Mouse (Mus musculus) kidney, embryonic 15.5 days (tissue): Measurements from ENCODE around the gene Pabpn1l. TPM values are rescaled to one million over a fixed set of nuclear protein-coding genes. Genes with fewer than 3 reads are reported as not detected.
"Not testable (repeated sequence)": the region's sequence is repeated elsewhere in the genome, so short reads cannot be mapped to it uniquely, and the experiment has no call there.

Experiments used
- ATAC-seq: fragments of 200-750 bp; cut with Nextera tagmentation; replicated peaks from 2 replicates; pipeline ENCODE4 v1.8.0; 2017; ENCODE audit warnings: moderate TSS enrichment; ENCODE audit not compliant: low FRiP score
- H3K27ac ChIP-seq: fragments of 300-500 bp; sonication (generic); 2 replicates; pipeline ENCODE4 v1.5.1; 2015; ENCODE audit warnings: mild to moderate bottlenecking, inconsistent platforms
- H3K27me3 ChIP-seq: fragments of 300-500 bp; sonication (generic); 2 replicates; pipeline ENCODE4 v1.6.1; 2015; ENCODE audit warnings: inconsistent platforms
- H3K36me3 ChIP-seq: fragments of 300-500 bp; sonication (generic); 2 replicates; pipeline ENCODE4 v1.6.1; 2015; ENCODE audit warnings: inconsistent platforms
- H3K4me1 ChIP-seq: fragments of 300-500 bp; sonication (generic); 2 replicates; pipeline ENCODE4 v1.6.1; 2015; ENCODE audit warnings: inconsistent platforms
- H3K4me2 ChIP-seq: fragments of 300-500 bp; sonication (generic); 2 replicates; pipeline ENCODE4 v1.6.1; 2015; ENCODE audit warnings: moderate library complexity, mild to moderate bottlenecking, inconsistent platforms
- H3K4me3 ChIP-seq: fragments of 300-500 bp; sonication (generic); replicated peaks from 2 replicates; pipeline ENCODE4 v1.5.1; 2015; ENCODE audit warnings: mild to moderate bottlenecking, inconsistent platforms
- H3K9ac ChIP-seq: fragments of 300-500 bp; sonication (generic); 2 replicates; pipeline ENCODE4 v1.6.1; 2015; ENCODE audit warnings: mild to moderate bottlenecking, inconsistent platforms
- H3K9me3 ChIP-seq: fragments of 300-500 bp; sonication (generic); replicated peaks from 2 replicates; pipeline ENCODE4 v1.6.1; 2016; ENCODE audit warnings: inconsistent platforms
- WGBS: fragments of 180-500 bp; shearing (Covaris S2); methylation state at CpG from one replicate; pipeline ENCODE4 v1.1.7; 2015; ENCODE audit warnings: mixed read lengths; 5-methylcytosine and 5-hydroxymethylcytosine counted together
- polyA plus RNA-seq: library from polyadenylated mRNA; unstranded; fragments of >200 nt; fragmentation: Nextera tagmentation; extraction: Ambion mirVana; gene quantifications from 2 replicates; pipeline ENCODE4 v1.2.1, GENCODE M21; 2015

Pabpn1l gene
- polyA plus RNA-seq, 1 experiment from 2014 or later = 0.18 TPM

- ATAC-seq = no peak
- H3K4me3 ChIP-seq = no peak overlapping the region
- H3K27ac ChIP-seq = no peak overlapping the region
- whole genome bisulfite sequencing = 66% methylated on average over 6 of the region's 6 CpGs
- H3K27me3 ChIP-seq = no peaks in the 10 kb centered on the region
- H3K36me3 ChIP-seq = no peaks in the 10 kb centered on the region
- H3K9me3 ChIP-seq = no peaks in the 10 kb centered on the region
- H3K9ac ChIP-seq = no peak overlapping the region
- peaks cover 31% of the 10 kb centered on the region for H3K4me1 ChIP-seq
- H3K4me2 ChIP-seq = no peak overlapping the region
These were observed 21.8 kb upstream of the Pabpn1l start for GRCm38 (mm10) chr8:122644175-122644954.

- Histone ChIP-seq H3K9me3 (no peaks in the 10 kb centered on the region), H3K4me3 (no peak overlapping the region), H3K4me2 (no peak overlapping the region), H3K27ac (no peak overlapping the region), H3K9ac (no peak overlapping the region), H3K36me3 (no peaks in the 10 kb centered on the region), H3K27me3 (no peaks in the 10 kb centered on the region), H3K4me1 (peaks cover 31% of the 10 kb centered on the region)
- WGBS = 57% methylated on average over 9 of the region's 9 CpGs
- ATAC-seq = no peak
These were observed 19.5 kb upstream of the Pabpn1l start for GRCm38 (mm10) chr8:122642071-122642470.

- Histone ChIP-seq H3K27ac (no peak overlapping the region), H3K4me1 (peaks cover 36% of the 10 kb centered on the region), H3K9me3 (no peaks in the 10 kb centered on the region), H3K4me2 (no peak overlapping the region), H3K9ac (no peak overlapping the region), H3K4me3 (no peak overlapping the region), H3K36me3 (no peaks in the 10 kb centered on the region), H3K27me3 (no peaks in the 10 kb centered on the region)
- ATAC-seq = no peak
- 83% methylated on average over 15 of the region's 15 CpGs for WGBS
These were observed 18.9 kb upstream of the Pabpn1l start for GRCm38 (mm10) chr8:122641406-122641805.

- no peaks in the 10 kb centered on the region for H3K27me3 ChIP-seq
- peaks cover 41% of the 10 kb centered on the region for H3K4me1 ChIP-seq
- no peak overlapping the region for H3K4me3 ChIP-seq
- no peak overlapping the region for H3K4me2 ChIP-seq
- no peaks in the 10 kb centered on the region for H3K36me3 ChIP-seq
- H3K9ac ChIP-seq = no peak overlapping the region
- no peak for ATAC-seq
- H3K9me3 ChIP-seq = no peaks in the 10 kb centered on the region
- WGBS = 85% methylated on average over 4 of the region's 4 CpGs
- no peak overlapping the region for H3K27ac ChIP-seq
These were observed 18.3 kb upstream of the Pabpn1l start for GRCm38 (mm10) chr8:122640825-122641224.

GRCm38 (mm10) chr8:122639521-122640248 is 17.1 kb upstream of the Pabpn1l start:
- Histone ChIP-seq H3K4me3 (no peak overlapping the region), H3K4me2 (0 out of 2 replicates have a peak overlapping the region, but pooled peaks have one; percentile 14), H3K4me1 (peaks cover 49% of the 10 kb centered on the region), H3K9ac (0 out of 2 replicates have a peak overlapping the region, but pooled peaks have one; percentile 2), H3K36me3 (no peaks in the 10 kb centered on the region), H3K27ac (peak overlapping the region; percentile 51; the same call in 1 of the 2 replicates), H3K27me3 (no peaks in the 10 kb centered on the region), H3K9me3 (no peaks in the 10 kb centered on the region)
- ATAC-seq = no peak; the same call in 1 of the 2 replicates
- 36% methylated on average over 16 of the region's 16 CpGs for WGBS

- Histone ChIP-seq H3K4me1 (peaks cover 49% of the 10 kb centered on the region), H3K27ac (no peak overlapping the region), H3K27me3 (no peaks in the 10 kb centered on the region), H3K4me3 (no peak overlapping the region), H3K36me3 (peaks cover 3% of the 10 kb centered on the region; the same call in 1 of the 2 replicates), H3K9ac (no peak overlapping the region), H3K4me2 (no peak overlapping the region), H3K9me3 (no peaks in the 10 kb centered on the region)
- WGBS = 73% methylated on average over 16 of the region's 16 CpGs
- ATAC-seq = no peak
These were observed 16.1 kb upstream of the Pabpn1l start for GRCm38 (mm10) chr8:122638601-122639000.

GRCm38 (mm10) chr8:122637230-122637629 is 14.7 kb upstream of the Pabpn1l start:
- Histone ChIP-seq H3K9me3 (no peaks in the 10 kb centered on the region), H3K4me2 (no peak overlapping the region), H3K27ac (no peak overlapping the region), H3K9ac (no peak overlapping the region), H3K4me1 (peaks cover 46% of the 10 kb centered on the region), H3K27me3 (no peaks in the 10 kb centered on the region), H3K36me3 (peaks cover 8% of the 10 kb centered on the region; the same call in 1 of the 2 replicates), H3K4me3 (no peak overlapping the region)
- 90% methylated on average over 9 of the region's 9 CpGs for WGBS
- ATAC-seq = no peak

GRCm38 (mm10) chr8:122636803-122637175 is 14.2 kb upstream of the Pabpn1l start:
- Histone ChIP-seq H3K9ac (no peak overlapping the region), H3K4me2 (no peak overlapping the region), H3K27me3 (no peaks in the 10 kb centered on the region), H3K36me3 (peaks cover 8% of the 10 kb centered on the region; the same call in 1 of the 2 replicates), H3K9me3 (no peaks in the 10 kb centered on the region), H3K4me1 (peaks cover 41% of the 10 kb centered on the region), H3K27ac (0 out of 2 replicates have a peak overlapping the region, but pooled peaks have one; percentile 14), H3K4me3 (no peak overlapping the region)
- no peak for ATAC-seq
- WGBS = 61% methylated on average over 9 of the region's 9 CpGs

GRCm38 (mm10) chr8:122635878-122636802 is 13.6 kb upstream of the Pabpn1l start:
- ATAC-seq = peak; percentile 73
- Histone ChIP-seq H3K27ac (peak overlapping the region; percentile 61), H3K4me2 (no peak overlapping the region), H3K27me3 (no peaks in the 10 kb centered on the region), H3K4me3 (no peak overlapping the region), H3K36me3 (peaks cover 8% of the 10 kb centered on the region; the same call in 1 of the 2 replicates), H3K9me3 (no peaks in the 10 kb centered on the region), H3K9ac (no peak overlapping the region), H3K4me1 (peaks cover 37% of the 10 kb centered on the region)
- WGBS = 49% methylated on average over 14 of the region's 14 CpGs

GRCm38 (mm10) chr8:122633205-122633604 is 10.7 kb upstream of the Pabpn1l start:
- H3K27ac ChIP-seq = no peak overlapping the region
- H3K9ac ChIP-seq = no peak overlapping the region
- WGBS = 93% methylated on average over 14 of the region's 14 CpGs
- peaks cover 8% of the 10 kb centered on the region; the same call in 1 of the 2 replicates for H3K36me3 ChIP-seq
- H3K4me2 ChIP-seq = no peak overlapping the region
- H3K4me3 ChIP-seq = no peak overlapping the region
- no peak for ATAC-seq
- H3K9me3 ChIP-seq = no peaks in the 10 kb centered on the region
- H3K27me3 ChIP-seq = peaks cover 15% of the 10 kb centered on the region
- H3K4me1 ChIP-seq = peaks cover 22% of the 10 kb centered on the region

- not testable (repeated sequence) for H3K36me3 ChIP-seq, H3K4me2 ChIP-seq, H3K4me3 ChIP-seq, H3K9ac ChIP-seq, ATAC-seq, H3K27ac ChIP-seq, H3K9me3 ChIP-seq
- Histone ChIP-seq H3K27me3 (peaks cover 15% of the 10 kb centered on the region), H3K4me1 (peaks cover 22% of the 10 kb centered on the region; the same call in 1 of the 2 replicates)
- 71% methylated on average over 3 of the region's 3 CpGs for WGBS
These were observed 9.6 kb upstream of the Pabpn1l start for GRCm38 (mm10) chr8:122632134-122632533.
